Comparison of ENCODE assay signal across 7 mouse cellular contexts in genomic region chr13:64152241-64152669, GRCm38 (mm10). TPM values are rescaled to one million over a fixed set of nuclear protein-coding genes. Genes with fewer than 3 reads are reported as not detected.
DNase-seq lines count a peak whose midpoint lies in the region; ATAC-seq and TF ChIP-seq lines count a peak whose summit lies in the region.

No protein-coding gene starts in this region.

- H3K36me3 ChIP-seq in embryonic facial prominence, embryonic 11.5 days (replicated peaks; ENCODE audit: control insufficient read depth, insufficient read depth, low read depth, low read length): no peaks in the 10 kb centered on the region
- H3K36me3 ChIP-seq in kidney, adult 2 months (ENCODE audit: control insufficient read depth, insufficient read depth, low read length): no peaks in the 10 kb centered on the region
- no peaks in the 10 kb centered on the region for H3K36me3 ChIP-seq in limb, embryonic 15.5 days
- no peaks in the 10 kb centered on the region for H3K36me3 ChIP-seq in midbrain, postnatal 0 days (ENCODE audit: insufficient read depth, low read length)

- H3K9me3 ChIP-seq in embryonic facial prominence, embryonic 11.5 days (replicated peaks; ENCODE audit: control insufficient read depth, low read length): no peaks in the 10 kb centered on the region
- H3K9me3 ChIP-seq in limb, embryonic 15.5 days: no peaks in the 10 kb centered on the region
- no peaks in the 10 kb centered on the region for H3K9me3 ChIP-seq in midbrain, postnatal 0 days (ENCODE audit: low read length)

- under 1% methylated on average over 42 of the region's 42 CpGs for WGBS in embryonic facial prominence, embryonic 11.5 days
- under 1% methylated on average over 42 of the region's 42 CpGs for WGBS in kidney, adult 2 months
- WGBS in limb, embryonic 15.5 days: under 1% methylated on average over 42 of the region's 42 CpGs
- WGBS in midbrain, postnatal 0 days: 1% methylated on average over 39 of the region's 42 CpGs

- DNase-seq in adrenal gland, postnatal 14 days: peak; percentile 95
- DNase-seq in embryonic facial prominence, embryonic 11.5 days (ENCODE audit: low spot score): peak; percentile 87
- peak; percentile 88 to 90 for DNase-seq in heart, adult 18-20 months
- DNase-seq in kidney, adult 2 months: peak; percentile 92
- DNase-seq in midbrain, postnatal 0 days (ENCODE audit: low spot score): peak; percentile 87
- DNase-seq in spleen, postnatal 10 days (ENCODE audit: low spot score in 2 of 2): peak; percentile 89 to 93

- peak; percentile 75 for TF ChIP-seq POLR2A in kidney, adult 2 months (IDR thresholded peaks at IDR 0.05; ENCODE audit: low read depth, low read length)

- H3K27me3 ChIP-seq in embryonic facial prominence, embryonic 11.5 days (ENCODE audit: control insufficient read depth, insufficient read depth, low read length): no peaks in the 10 kb centered on the region
- H3K27me3 ChIP-seq in kidney, adult 2 months (replicated peaks; ENCODE audit: control insufficient read depth, insufficient read depth, low read length): no peaks in the 10 kb centered on the region
- H3K27me3 ChIP-seq in limb, embryonic 15.5 days: no peaks in the 10 kb centered on the region
- H3K27me3 ChIP-seq in midbrain, postnatal 0 days (ENCODE audit: insufficient read depth, low read length): no peaks in the 10 kb centered on the region

- H3K4me3 ChIP-seq in embryonic facial prominence, embryonic 11.5 days (ENCODE audit: low read depth, low read length): peak overlapping the region; percentile 93
- peak overlapping the region; percentile 77 for H3K4me3 ChIP-seq in kidney, adult 2 months (ENCODE audit: insufficient read depth, low read depth, low read length)
- H3K4me3 ChIP-seq in limb, embryonic 15.5 days: peak overlapping the region; percentile 89
- H3K4me3 ChIP-seq in midbrain, postnatal 0 days (ENCODE audit: low read depth, low read length): peak overlapping the region; percentile 74

- H3K4me2 ChIP-seq in embryonic facial prominence, embryonic 11.5 days (ENCODE audit: low read depth, low read length): peak overlapping the region; percentile 90
- peak overlapping the region; percentile 96 for H3K4me2 ChIP-seq in limb, embryonic 15.5 days
- H3K4me2 ChIP-seq in midbrain, postnatal 0 days (ENCODE audit: low read depth, low read length, poor library complexity, severe bottlenecking): peak overlapping the region; percentile 96

- H3K27ac ChIP-seq in embryonic facial prominence, embryonic 11.5 days (replicated peaks; ENCODE audit: low read depth, low read length): peak overlapping the region; percentile 88
- H3K27ac ChIP-seq in kidney, adult 2 months (ENCODE audit: insufficient read depth, low read depth, low read length): peak overlapping the region; percentile 14; the same call in 1 of the 2 replicates
- peak overlapping the region; percentile 89 for H3K27ac ChIP-seq in limb, embryonic 15.5 days
- peak overlapping the region; percentile 32; the same call in 1 of the 2 replicates for H3K27ac ChIP-seq in midbrain, postnatal 0 days (ENCODE audit: low read depth, low read length)

- no peaks in the 10 kb centered on the region for H3K4me1 ChIP-seq in embryonic facial prominence, embryonic 11.5 days (ENCODE audit: control insufficient read depth, insufficient read depth, low read length)
- peaks cover 7% of the 10 kb centered on the region; the same call in 1 of the 2 replicates for H3K4me1 ChIP-seq in kidney, adult 2 months (ENCODE audit: control insufficient read depth, insufficient read depth, low read length)
- H3K4me1 ChIP-seq in limb, embryonic 15.5 days: peaks cover 16% of the 10 kb centered on the region; the same call in 1 of the 2 replicates
- H3K4me1 ChIP-seq in midbrain, postnatal 0 days (ENCODE audit: insufficient read depth, low read length): no peaks in the 10 kb centered on the region

- peak overlapping the region; percentile 75 for H3K9ac ChIP-seq in embryonic facial prominence, embryonic 11.5 days (replicated peaks; ENCODE audit: low read length)
- H3K9ac ChIP-seq in limb, embryonic 15.5 days: peak overlapping the region; percentile 76
- peak overlapping the region; percentile 65 for H3K9ac ChIP-seq in midbrain, postnatal 0 days (replicated peaks; ENCODE audit: low read length, poor library complexity, severe bottlenecking)

- no peak for TF ChIP-seq CTCF in kidney, adult 2 months (conservative IDR thresholded peaks at IDR 0.05; ENCODE audit: insufficient read depth, insufficient read length, low read depth, low read length)
- no peak for TF ChIP-seq CTCF in midbrain, postnatal 0 days (IDR thresholded peaks at IDR 0.05)

- peak; percentile 39 for ATAC-seq in embryonic facial prominence, embryonic 11.5 days (replicated peaks; ENCODE audit: insufficient number of reproducible peaks, low FRiP score, low TSS enrichment, low read depth)
- ATAC-seq in limb, embryonic 15.5 days (ENCODE audit: insufficient number of reproducible peaks, low FRiP score, low TSS enrichment, low read depth): no peak
- ATAC-seq in midbrain, postnatal 0 days (ENCODE audit: low FRiP score): peak; percentile 55

RNA-seq across cellular contexts. Expression of gene Zfp367, which starts 0.7 kb away (rescaled TPM):
- 28.8 and 30.8 TPM in 2 replicates for total RNA-seq in adrenal gland, postnatal 14 days (2021)
- polyA plus RNA-seq in embryonic facial prominence, embryonic 11.5 days (2014; fragmentation: Nextera tagmentation; extraction: Ambion mirVana): 17.9 and 18.7 TPM in 2 replicates
- total RNA-seq in heart, adult 18-20 months (2021): 10 to 100 TPM; 20.8 to 21.2 TPM
- 12.2 and 15.5 TPM in 2 replicates for polyA plus RNA-seq in kidney, adult 2 months (2012; rRNA removed)
- 21.0 and 21.2 TPM in 2 replicates for polyA plus RNA-seq in limb, embryonic 15.5 days (2015; fragmentation: Nextera tagmentation; extraction: Ambion mirVana)
- total RNA-seq in midbrain, postnatal 0 days (2014; rRNA removed): 7.1 and 8.6 TPM in 2 replicates
- 3.3 and 3.4 TPM in 2 replicates for polyA plus RNA-seq in midbrain, postnatal 0 days (2015; fragmentation: Nextera tagmentation; extraction: Ambion mirVana)

RNA-seq across cellular contexts. Expression of gene Habp4, which starts 9.4 kb away (rescaled TPM):
- 24.6 and 28.6 TPM in 2 replicates for total RNA-seq in adrenal gland, postnatal 14 days (2021)
- 26.0 and 26.2 TPM in 2 replicates for polyA plus RNA-seq in embryonic facial prominence, embryonic 11.5 days (2014; fragmentation: Nextera tagmentation; extraction: Ambion mirVana)
- total RNA-seq in heart, adult 18-20 months (2021): 10 to 100 TPM; 47.8 to 49.4 TPM
- polyA plus RNA-seq in kidney, adult 2 months (2012; rRNA removed): 35.8 and 37.6 TPM in 2 replicates
- 18.7 and 21.5 TPM in 2 replicates for polyA plus RNA-seq in limb, embryonic 15.5 days (2015; fragmentation: Nextera tagmentation; extraction: Ambion mirVana)
- total RNA-seq in midbrain, postnatal 0 days (2014; rRNA removed): 55.6 and 68.0 TPM in 2 replicates
- 60.3 and 64.5 TPM in 2 replicates for polyA plus RNA-seq in midbrain, postnatal 0 days (2015; fragmentation: Nextera tagmentation; extraction: Ambion mirVana)

RNA-seq across cellular contexts. Expression of gene Slc35d2, which starts 23.1 kb away (rescaled TPM):
- total RNA-seq in adrenal gland, postnatal 14 days (2021): 8.6 and 9.2 TPM in 2 replicates
- 3.3 and 4.7 TPM in 2 replicates for polyA plus RNA-seq in embryonic facial prominence, embryonic 11.5 days (2014; fragmentation: Nextera tagmentation; extraction: Ambion mirVana)
- total RNA-seq in heart, adult 18-20 months (2021): 1 to 10 TPM in 1 of 2 experiments, under 1 TPM in 1; 0.89 to 1.5 TPM
- 10.9 and 13.8 TPM in 2 replicates for polyA plus RNA-seq in kidney, adult 2 months (2012; rRNA removed)
- polyA plus RNA-seq in limb, embryonic 15.5 days (2015; fragmentation: Nextera tagmentation; extraction: Ambion mirVana): 6.3 and 7.5 TPM in 2 replicates
- total RNA-seq in midbrain, postnatal 0 days (2014; rRNA removed): 0.99 and 2.6 TPM in 2 replicates
- polyA plus RNA-seq in midbrain, postnatal 0 days (2015; fragmentation: Nextera tagmentation; extraction: Ambion mirVana): 1.0 and 1.1 TPM in 2 replicates

Comparison
In these comparisons a context has a peak if more than half of its experiments do, and no peak if none do; other contexts are left out.
1. H3K27ac ChIP-seq: peak in every context shown above with its lines; median percentile 89 in limb, embryonic 15.5 days; 88 in embryonic facial prominence, embryonic 11.5 days; 32 in midbrain, postnatal 0 days; 14 in kidney, adult 2 months.